Mouse (Mus musculus): Measurements from ENCODE around the gene March7. TPM values are rescaled to one million over a fixed set of nuclear protein-coding genes. Genes with fewer than 3 reads are reported as not detected.

The March7 gene
- polyA plus RNA-seq, 1 experiment from 2014 or later = 94.9 TPM

- Histone ChIP-seq H3K4me3 (ENCODE audit: low read depth, low read length) (peak within 1 kb of the TSS; percentile 42), H3K36me3 (ENCODE audit: control insufficient read depth, insufficient read depth, low read length) (no peaks in the 10 kb centered on the region), H3K9me3 (replicated peaks; ENCODE audit: control insufficient read depth, low read length) (no peaks in the 10 kb centered on the region), H3K4me1 (ENCODE audit: control insufficient read depth, insufficient read depth, low read length) (no peaks in the 10 kb centered on the region), H3K27ac (ENCODE audit: low read depth, low read length) (no peak within 1 kb of the TSS), H3K4me2 (ENCODE audit: low read length) (peak within 1 kb of the TSS; percentile 77), H3K9ac (ENCODE audit: low read length) (peak within 1 kb of the TSS; percentile 63), H3K27me3 (replicated peaks; ENCODE audit: control insufficient read depth, insufficient read depth, low read length) (0 out of 2 replicates have a peak, but pooled peaks cover 4% of the 10 kb centered on the region)
- DNase-seq (ENCODE audit: low spot score) (no peak), ATAC-seq (no peak)
- 59% methylated on average over 4 of the region's 4 CpGs for WGBS
Observed at GRCm38 (mm10) chr2:60284467-60284821, 74.8 kb downstream of the March7 start, which contains the start of gene Cd302. Gene Cd302 (minus strand): TSS chr2:60284488.

DNA sequence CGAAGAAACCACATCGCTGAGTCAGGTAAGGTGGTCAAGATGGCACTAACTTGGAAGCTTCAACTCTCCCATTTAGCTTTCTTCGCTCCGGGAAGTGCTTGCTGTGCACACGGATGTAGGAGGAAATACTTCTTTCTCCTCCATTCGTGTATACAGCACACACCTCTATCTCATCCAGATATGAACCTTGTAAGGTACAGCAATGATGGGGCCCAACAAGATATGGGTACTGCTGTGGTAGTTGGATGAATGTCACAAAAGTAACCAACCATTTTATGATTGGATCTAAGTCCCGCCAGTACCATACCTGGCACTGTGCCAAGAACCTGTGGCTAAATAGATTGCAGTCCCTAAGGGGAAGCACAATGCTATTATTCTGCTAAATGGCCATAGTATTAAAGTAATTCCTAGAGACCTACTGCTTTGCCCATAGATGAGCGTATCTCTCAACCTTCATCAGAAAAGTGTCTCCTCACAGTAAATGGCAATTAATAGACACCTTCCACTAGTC, 75.5 kb downstream of the March7 start:
- Histone ChIP-seq H3K27me3 (replicated peaks; ENCODE audit: control insufficient read depth, insufficient read depth, low read length) (0 out of 2 replicates have a peak, but pooled peaks cover 4% of the 10 kb centered on the region), H3K4me2 (ENCODE audit: low read length) (no peak overlapping the region), H3K4me3 (ENCODE audit: low read depth, low read length) (no peak overlapping the region), H3K9ac (ENCODE audit: low read length) (no peak overlapping the region), H3K27ac (ENCODE audit: low read depth, low read length) (no peak overlapping the region), H3K4me1 (ENCODE audit: control insufficient read depth, insufficient read depth, low read length) (no peaks in the 10 kb centered on the region), H3K9me3 (replicated peaks; ENCODE audit: control insufficient read depth, low read length) (no peaks in the 10 kb centered on the region), H3K36me3 (ENCODE audit: control insufficient read depth, insufficient read depth, low read length) (no peaks in the 10 kb centered on the region)
- 85% methylated on average over 8 of the region's 8 CpGs for WGBS
- DNase-seq (ENCODE audit: low spot score) = peak; percentile 8
- ATAC-seq = no peak

DNA sequence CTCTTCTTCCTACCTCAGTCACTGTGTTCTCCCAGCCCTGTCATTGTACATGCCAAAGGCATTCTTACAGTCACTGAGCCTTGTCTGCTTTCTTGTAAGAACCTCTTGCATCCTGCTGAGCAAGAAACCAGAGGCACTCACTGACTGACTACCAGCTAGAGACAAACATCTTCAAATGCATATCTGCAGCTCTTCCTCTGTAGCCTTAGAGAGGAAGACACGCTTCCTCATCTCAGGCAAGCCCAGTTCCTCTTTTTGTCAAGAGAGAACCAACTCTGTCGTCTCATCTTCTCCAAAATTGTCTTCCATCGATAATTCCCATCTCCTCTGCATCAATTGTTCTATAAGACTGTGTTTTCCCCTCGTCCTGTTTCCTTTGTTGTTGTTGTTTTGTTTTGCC, 78.9 kb downstream of the March7 start:
- Histone ChIP-seq H3K4me3 (ENCODE audit: low read depth, low read length) (no peak overlapping the region), H3K36me3 (ENCODE audit: control insufficient read depth, insufficient read depth, low read length) (no peaks in the 10 kb centered on the region), H3K4me1 (ENCODE audit: control insufficient read depth, insufficient read depth, low read length) (no peaks in the 10 kb centered on the region), H3K27ac (ENCODE audit: low read depth, low read length) (no peak overlapping the region), H3K9me3 (replicated peaks; ENCODE audit: control insufficient read depth, low read length) (no peaks in the 10 kb centered on the region), H3K27me3 (replicated peaks; ENCODE audit: control insufficient read depth, insufficient read depth, low read length) (0 out of 2 replicates have a peak, but pooled peaks cover 2% of the 10 kb centered on the region), H3K4me2 (ENCODE audit: low read length) (no peak overlapping the region), H3K9ac (ENCODE audit: low read length) (no peak overlapping the region)
- no peak for ATAC-seq
- no peak for DNase-seq (ENCODE audit: low spot score)
- 80% methylated on average over 4 of the region's 4 CpGs for WGBS

DNA sequence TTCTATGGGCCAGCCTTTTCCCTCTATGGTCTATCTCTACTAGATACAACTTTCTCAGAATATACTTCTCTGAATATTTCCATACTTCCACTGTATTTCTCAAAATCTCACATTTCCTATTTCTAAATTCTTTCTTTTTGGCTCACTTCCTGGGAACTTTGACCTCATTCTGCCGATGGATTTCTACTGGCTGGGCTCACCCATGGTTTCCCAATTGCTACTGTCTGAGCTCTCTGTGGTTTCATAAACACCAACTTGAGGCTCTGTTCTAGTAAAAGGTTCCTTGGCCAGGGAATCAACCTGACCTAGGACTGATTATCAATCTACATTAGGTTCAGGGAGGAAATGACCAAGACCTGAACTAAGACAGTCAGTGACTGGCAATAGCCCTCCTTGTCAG, 79.8 kb downstream of the March7 start:
- Histone ChIP-seq H3K27ac (ENCODE audit: low read depth, low read length) (no peak overlapping the region), H3K4me1 (ENCODE audit: control insufficient read depth, insufficient read depth, low read length) (no peaks in the 10 kb centered on the region), H3K9me3 (replicated peaks; ENCODE audit: control insufficient read depth, low read length) (no peaks in the 10 kb centered on the region), H3K4me2 (ENCODE audit: low read length) (no peak overlapping the region), H3K36me3 (ENCODE audit: control insufficient read depth, insufficient read depth, low read length) (no peaks in the 10 kb centered on the region), H3K9ac (ENCODE audit: low read length) (no peak overlapping the region), H3K4me3 (ENCODE audit: low read depth, low read length) (no peak overlapping the region), H3K27me3 (replicated peaks; ENCODE audit: control insufficient read depth, insufficient read depth, low read length) (0 out of 2 replicates have a peak, but pooled peaks cover 2% of the 10 kb centered on the region)
- ATAC-seq (no peak), DNase-seq (ENCODE audit: low spot score) (no peak)
- WGBS = 91% methylated on average over 1 of the region's 1 CpGs

DNA sequence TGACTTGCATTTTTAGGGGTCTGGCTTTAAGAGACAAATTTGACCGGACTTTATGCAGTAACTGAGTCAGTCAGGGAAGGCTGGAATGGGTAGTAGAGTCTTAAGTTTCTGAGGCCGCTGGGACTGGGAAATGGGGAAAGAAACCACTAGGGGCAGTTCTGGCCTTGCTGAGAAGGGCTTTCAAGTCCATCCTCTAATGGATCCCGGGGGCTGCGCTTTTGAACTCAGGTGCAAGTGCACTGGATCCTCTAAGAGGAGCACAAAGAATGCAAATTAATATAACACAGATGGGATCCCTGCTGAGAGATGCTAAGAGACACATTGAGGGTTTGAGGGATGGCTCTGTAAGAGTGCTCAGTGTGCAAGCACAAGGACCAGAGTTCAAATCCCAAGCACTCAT, 81.7 kb downstream of the March7 start:
- Histone ChIP-seq H3K9me3 (replicated peaks; ENCODE audit: control insufficient read depth, low read length) (no peaks in the 10 kb centered on the region), H3K27ac (ENCODE audit: low read depth, low read length) (no peak overlapping the region), H3K27me3 (replicated peaks; ENCODE audit: control insufficient read depth, insufficient read depth, low read length) (no peaks in the 10 kb centered on the region), H3K36me3 (ENCODE audit: control insufficient read depth, insufficient read depth, low read length) (no peaks in the 10 kb centered on the region), H3K4me1 (ENCODE audit: control insufficient read depth, insufficient read depth, low read length) (no peaks in the 10 kb centered on the region), H3K4me3 (ENCODE audit: low read depth, low read length) (no peak overlapping the region), H3K4me2 (ENCODE audit: low read length) (no peak overlapping the region), H3K9ac (ENCODE audit: low read length) (no peak overlapping the region)
- WGBS = 82% methylated on average over 4 of the region's 4 CpGs
- DNase-seq (ENCODE audit: low spot score) (no peak), ATAC-seq (no peak)

GRCm38 (mm10) chr2:60298266-60298665, 88.6 kb downstream of the March7 start:
- Histone ChIP-seq H3K27me3 (replicated peaks; ENCODE audit: control insufficient read depth, insufficient read depth, low read length) (no peaks in the 10 kb centered on the region), H3K4me1 (ENCODE audit: control insufficient read depth, insufficient read depth, low read length) (no peaks in the 10 kb centered on the region), H3K9ac (ENCODE audit: low read length) (no peak overlapping the region), H3K36me3 (ENCODE audit: control insufficient read depth, insufficient read depth, low read length) (no peaks in the 10 kb centered on the region), H3K9me3 (replicated peaks; ENCODE audit: control insufficient read depth, low read length) (no peaks in the 10 kb centered on the region), H3K4me2 (ENCODE audit: low read length) (no peak overlapping the region), H3K4me3 (ENCODE audit: low read depth, low read length) (no peak overlapping the region), H3K27ac (ENCODE audit: low read depth, low read length) (no peak overlapping the region)
- 77% methylated on average over 3 of the region's 3 CpGs for WGBS
- ATAC-seq = no peak
- no peak for DNase-seq (ENCODE audit: low spot score)

DNA sequence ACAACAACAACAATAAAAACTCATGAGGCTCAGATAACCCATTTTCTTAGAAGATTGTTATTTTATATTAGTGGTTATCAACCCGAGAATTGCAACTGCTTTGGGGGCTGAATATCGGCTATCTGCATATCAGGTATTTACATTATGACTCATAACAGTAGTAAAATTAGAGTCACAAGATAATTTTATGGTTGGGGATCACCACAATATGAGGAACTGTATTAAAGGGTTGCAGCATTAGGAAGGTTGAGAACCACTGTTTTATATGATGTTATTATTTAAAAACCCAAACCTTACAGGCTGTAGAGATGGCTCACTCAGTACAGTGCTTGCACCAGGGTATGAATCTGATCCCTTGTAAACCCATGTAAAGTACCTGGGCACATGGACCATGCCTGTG, 89.6 kb downstream of the March7 start:
- DNase-seq (ENCODE audit: low spot score) (no peak), ATAC-seq (no peak)
- no peak overlapping the region for H3K4me2 ChIP-seq (ENCODE audit: low read length)
- no peaks in the 10 kb centered on the region for H3K9me3 ChIP-seq (replicated peaks; ENCODE audit: control insufficient read depth, low read length)
- H3K4me1 ChIP-seq (ENCODE audit: control insufficient read depth, insufficient read depth, low read length) = no peaks in the 10 kb centered on the region
- H3K4me3 ChIP-seq (ENCODE audit: low read depth, low read length) = no peak overlapping the region
- H3K27ac ChIP-seq (ENCODE audit: low read depth, low read length) = no peak overlapping the region
- H3K27me3 ChIP-seq (replicated peaks; ENCODE audit: control insufficient read depth, insufficient read depth, low read length) = no peaks in the 10 kb centered on the region
- no peak overlapping the region for H3K9ac ChIP-seq (ENCODE audit: low read length)
- WGBS = 95% methylated on average over 2 of the region's 2 CpGs
- no peaks in the 10 kb centered on the region for H3K36me3 ChIP-seq (ENCODE audit: control insufficient read depth, insufficient read depth, low read length)

Other genes with a start within 250 kb of the March7 start
- 40.4 and 61.9 TPM in 2 replicates for gene Baz2b, start within 50 bp of the March7 start, polyA plus RNA-seq (2014; fragmentation: Nextera tagmentation; extraction: Ambion mirVana)
- gene Cd302, start 74.6 kb downstream of the March7 start, polyA plus RNA-seq (2014; fragmentation: Nextera tagmentation; extraction: Ambion mirVana) = 12.2 and 12.6 TPM in 2 replicates
- 0.41 and 0.78 TPM in 2 replicates for gene Ly75, start 173.4 kb downstream of the March7 start, polyA plus RNA-seq (2014; fragmentation: Nextera tagmentation; extraction: Ambion mirVana)